Mouse (Mus musculus): ENCODE data around the gene Dnah2. TPM values are rescaled to one million over a fixed set of nuclear protein-coding genes. Genes with fewer than 3 reads are reported as not detected.

The Dnah2 gene
- polyA plus RNA-seq (2012; rRNA removed): 0.22 and 0.23 TPM in 2 replicates

GRCm38 (mm10) chr11:69549060-69549656 is at the start of gene Dnah2:
Dnah2 (minus strand) TSS chr11:69549110.
- 56% methylated on average over 12 of the region's 12 CpGs for WGBS
- TF ChIP-seq POLR2A (IDR thresholded peaks at IDR 0.05; ENCODE audit: low read depth, low read length) (no peak), CTCF (IDR thresholded peaks at IDR 0.05; ENCODE audit: extremely low read depth, insufficient read length, insufficient replicate concordance, low read depth, low read length) (no peak)
- peaks cover 11% of the 10 kb centered on the region; the same call in 1 of the 2 replicates for H3K4me1 ChIP-seq (ENCODE audit: control insufficient read depth, insufficient read depth, insufficient read length, low read length)
- no peaks in the 10 kb centered on the region for H3K27me3 ChIP-seq (ENCODE audit: control insufficient read depth, insufficient read depth, low read length)
- H3K4me3 ChIP-seq (ENCODE audit: low read depth, low read length): no peak within 1 kb of the TSS
- no peak within 1 kb of the TSS for H3K27ac ChIP-seq (ENCODE audit: insufficient read depth, low read depth, low read length)
- no peaks in the 10 kb centered on the region for H3K36me3 ChIP-seq (ENCODE audit: control insufficient read depth, insufficient read depth, low read length)

DNA sequence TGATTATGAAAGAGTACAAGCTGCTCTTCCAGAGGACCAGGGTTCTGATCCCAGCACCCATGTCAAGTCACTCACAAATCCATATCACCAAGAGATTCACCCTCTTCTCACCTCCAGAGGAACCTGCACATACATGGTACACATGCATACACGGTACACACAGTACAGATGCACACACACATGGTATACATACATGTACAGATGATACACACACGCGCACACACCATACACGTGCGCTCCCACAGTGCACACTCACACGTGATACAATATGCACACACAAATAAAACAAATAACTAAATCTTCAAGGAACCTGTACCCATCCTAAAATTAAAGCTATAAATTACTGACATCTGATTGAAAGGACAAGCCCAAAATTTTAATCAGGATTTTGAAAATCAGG is 45.9 kb upstream of the Dnah2 start:
- H3K4me1 ChIP-seq (ENCODE audit: control insufficient read depth, insufficient read depth, insufficient read length, low read length): no peaks in the 10 kb centered on the region
- no peak overlapping the region for H3K4me3 ChIP-seq (ENCODE audit: low read depth, low read length)
- H3K27me3 ChIP-seq (ENCODE audit: control insufficient read depth, insufficient read depth, low read length): no peaks in the 10 kb centered on the region
- 96% methylated on average over 6 of the region's 6 CpGs for WGBS
- H3K27ac ChIP-seq (ENCODE audit: insufficient read depth, low read depth, low read length): no peak overlapping the region
- H3K36me3 ChIP-seq (ENCODE audit: control insufficient read depth, insufficient read depth, low read length): peaks cover 16% of the 10 kb centered on the region
- TF ChIP-seq POLR2A (IDR thresholded peaks at IDR 0.05; ENCODE audit: low read depth, low read length) (no peak), CTCF (IDR thresholded peaks at IDR 0.05; ENCODE audit: extremely low read depth, insufficient read length, insufficient replicate concordance, low read depth, low read length) (no peak)

DNA sequence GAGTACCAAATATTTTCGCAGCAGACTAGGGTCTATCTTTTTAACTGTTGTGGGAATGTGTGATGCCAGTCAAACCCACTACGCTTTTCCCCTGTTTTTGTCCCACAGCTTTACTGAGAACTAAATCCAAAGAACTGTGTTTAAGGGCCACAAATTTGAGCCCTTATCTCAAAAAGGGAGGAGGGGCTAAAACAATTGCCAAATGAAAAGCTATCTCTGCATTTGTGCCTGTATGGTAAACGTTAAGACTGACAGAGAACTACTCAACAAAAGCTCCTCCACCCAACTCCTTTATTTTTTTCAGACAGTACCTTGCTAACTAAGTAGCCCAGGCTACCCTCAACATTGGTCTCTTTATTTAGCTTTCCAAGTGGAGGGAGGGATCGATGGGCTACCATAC is 43.9 kb upstream of the Dnah2 start:
- WGBS: 72% methylated on average over 4 of the region's 4 CpGs
- H3K4me1 ChIP-seq (ENCODE audit: control insufficient read depth, insufficient read depth, insufficient read length, low read length): no peaks in the 10 kb centered on the region
- no peaks in the 10 kb centered on the region for H3K27me3 ChIP-seq (ENCODE audit: control insufficient read depth, insufficient read depth, low read length)
- no peak for TF ChIP-seq CTCF (IDR thresholded peaks at IDR 0.05; ENCODE audit: extremely low read depth, insufficient read length, insufficient replicate concordance, low read depth, low read length)
- TF ChIP-seq POLR2A (IDR thresholded peaks at IDR 0.05; ENCODE audit: low read depth, low read length): no peak
- H3K27ac ChIP-seq (ENCODE audit: insufficient read depth, low read depth, low read length): no peak overlapping the region
- peaks cover 36% of the 10 kb centered on the region for H3K36me3 ChIP-seq (ENCODE audit: control insufficient read depth, insufficient read depth, low read length)
- no peak overlapping the region for H3K4me3 ChIP-seq (ENCODE audit: low read depth, low read length)

- Histone ChIP-seq H3K4me1 (ENCODE audit: control insufficient read depth, insufficient read depth, insufficient read length, low read length) (no peaks in the 10 kb centered on the region), H3K27me3 (ENCODE audit: control insufficient read depth, insufficient read depth, low read length) (no peaks in the 10 kb centered on the region), H3K4me3 (ENCODE audit: low read depth, low read length) (no peak overlapping the region), H3K27ac (ENCODE audit: insufficient read depth, low read depth, low read length) (no peak overlapping the region), H3K36me3 (ENCODE audit: control insufficient read depth, insufficient read depth, low read length) (peaks cover 43% of the 10 kb centered on the region)
- WGBS: 80% methylated on average over 7 of the region's 7 CpGs
- TF ChIP-seq POLR2A (IDR thresholded peaks at IDR 0.05; ENCODE audit: low read depth, low read length): no peak
- no peak for TF ChIP-seq CTCF (IDR thresholded peaks at IDR 0.05; ENCODE audit: extremely low read depth, insufficient read length, insufficient replicate concordance, low read depth, low read length)
Measured at GRCm38 (mm10) chr11:69591899-69592637, 43.2 kb upstream of the Dnah2 start.

- Histone ChIP-seq H3K4me1 (ENCODE audit: control insufficient read depth, insufficient read depth, insufficient read length, low read length) (no peaks in the 10 kb centered on the region), H3K27me3 (ENCODE audit: control insufficient read depth, insufficient read depth, low read length) (no peaks in the 10 kb centered on the region), H3K27ac (ENCODE audit: insufficient read depth, low read depth, low read length) (no peak overlapping the region), H3K4me3 (ENCODE audit: low read depth, low read length) (no peak overlapping the region), H3K36me3 (ENCODE audit: control insufficient read depth, insufficient read depth, low read length) (peaks cover 46% of the 10 kb centered on the region)
- no peak for TF ChIP-seq CTCF (IDR thresholded peaks at IDR 0.05; ENCODE audit: extremely low read depth, insufficient read length, insufficient replicate concordance, low read depth, low read length)
- no peak for TF ChIP-seq POLR2A (IDR thresholded peaks at IDR 0.05; ENCODE audit: low read depth, low read length)
- 87% methylated on average over 3 of the region's 3 CpGs for WGBS
Measured at GRCm38 (mm10) chr11:69591424-69591823, 42.5 kb upstream of the Dnah2 start.

DNA sequence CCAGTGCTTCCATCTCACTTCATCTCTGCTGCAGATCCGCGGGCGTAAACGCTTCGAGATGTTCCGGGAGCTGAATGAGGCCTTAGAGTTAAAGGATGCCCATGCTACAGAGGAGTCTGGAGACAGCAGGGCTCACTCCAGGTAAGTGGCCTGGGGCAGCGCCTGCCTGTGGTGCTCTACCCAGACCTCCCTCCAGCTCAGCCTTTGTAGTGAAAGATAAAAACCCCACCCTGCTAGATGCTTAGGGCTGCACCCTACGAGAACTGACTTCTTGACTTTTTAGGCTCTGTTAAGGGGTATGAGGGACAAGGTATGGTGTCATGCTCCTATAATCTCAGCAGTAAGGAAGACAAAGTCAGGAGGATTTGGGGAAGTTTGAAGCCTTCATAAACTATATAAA is 41.7 kb upstream of the Dnah2 start:
- Histone ChIP-seq H3K4me1 (ENCODE audit: control insufficient read depth, insufficient read depth, insufficient read length, low read length) (peaks cover 4% of the 10 kb centered on the region; the same call in 1 of the 2 replicates), H3K27ac (ENCODE audit: insufficient read depth, low read depth, low read length) (no peak overlapping the region), H3K36me3 (ENCODE audit: control insufficient read depth, insufficient read depth, low read length) (peaks cover 46% of the 10 kb centered on the region), H3K27me3 (ENCODE audit: control insufficient read depth, insufficient read depth, low read length) (no peaks in the 10 kb centered on the region), H3K4me3 (ENCODE audit: low read depth, low read length) (no peak overlapping the region)
- no peak for TF ChIP-seq POLR2A (IDR thresholded peaks at IDR 0.05; ENCODE audit: low read depth, low read length)
- no peak for TF ChIP-seq CTCF (IDR thresholded peaks at IDR 0.05; ENCODE audit: extremely low read depth, insufficient read length, insufficient replicate concordance, low read depth, low read length)
- WGBS: 94% methylated on average over 8 of the region's 8 CpGs

- Histone ChIP-seq H3K4me1 (ENCODE audit: control insufficient read depth, insufficient read depth, insufficient read length, low read length) (peaks cover 6% of the 10 kb centered on the region), H3K27ac (ENCODE audit: insufficient read depth, low read depth, low read length) (no peak overlapping the region), H3K27me3 (ENCODE audit: control insufficient read depth, insufficient read depth, low read length) (no peaks in the 10 kb centered on the region), H3K4me3 (ENCODE audit: low read depth, low read length) (no peak overlapping the region), H3K36me3 (ENCODE audit: control insufficient read depth, insufficient read depth, low read length) (peaks cover 46% of the 10 kb centered on the region)
- TF ChIP-seq CTCF (IDR thresholded peaks at IDR 0.05; ENCODE audit: extremely low read depth, insufficient read length, insufficient replicate concordance, low read depth, low read length) (no peak), POLR2A (IDR thresholded peaks at IDR 0.05; ENCODE audit: low read depth, low read length) (no peak)
- WGBS: 84% methylated on average over 22 of the region's 22 CpGs
Measured at GRCm38 (mm10) chr11:69589207-69589834, 40.4 kb upstream of the Dnah2 start.
